Mouse (Mus musculus): ENCODE data around the gene Ube2g2.

DNA sequence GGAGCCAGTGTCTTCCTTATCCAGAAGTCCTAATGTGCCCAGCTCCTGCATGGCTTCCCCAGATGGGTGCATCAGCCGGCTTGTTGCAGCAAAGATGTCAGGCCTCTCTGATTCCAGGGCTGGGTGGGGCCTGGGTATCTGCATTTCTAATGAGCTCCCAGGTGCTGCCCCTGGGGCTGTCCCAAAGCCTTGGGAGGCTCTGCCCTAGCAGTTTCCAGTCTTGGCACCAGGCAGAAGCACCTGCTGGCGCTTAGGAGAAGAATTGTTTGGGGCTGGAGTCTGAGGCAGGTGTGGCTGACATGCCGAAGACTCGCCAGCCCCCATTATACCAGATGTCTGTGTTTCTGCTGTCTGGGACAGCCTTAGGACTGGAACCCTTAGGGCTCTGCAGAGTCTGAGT, 48.6 kb downstream of the Ube2g2 start:
- TF ChIP-seq GATA1 (IDR thresholded peaks at IDR 0.05; ENCODE audit: borderline replicate concordance, low read length) (no peak), FLI1 (IDR thresholded peaks at IDR 0.05; ENCODE audit: low read length) (no peak)

All from megakaryocyte, embryonic 14.5 days (primary cell).